Mouse (Mus musculus) fat pad, adult 2 months (tissue): ENCODE results near the gene Shc3.

Experiments used
- DNase-seq: peaks from one replicate; pipeline ENCODE4 v3.0.0-alpha.2; 2011; ENCODE audit warnings: low read depth, low spot score; ENCODE audit errors: extremely low read depth

Gene Shc3

GRCm38 (mm10) chr13:51387908-51388307 lies 181.3 kb downstream of the Shc3 start:
- DNase-seq, result no peak

GRCm38 (mm10) chr13:51384899-51385298 lies 184.3 kb downstream of the Shc3 start:
- DNase-seq, result no peak

GRCm38 (mm10) chr13:51381498-51381897 lies 187.7 kb downstream of the Shc3 start:
- no peak for DNase-seq
